Mouse (Mus musculus): ENCODE results near the gene Cdsn.

- TF ChIP-seq CTCF (IDR thresholded peaks at IDR 0.05; ENCODE audit: low read depth) (no peak), EP300 (IDR thresholded peaks at IDR 0.05; ENCODE audit: low read depth) (no peak)
Observed at GRCm38 (mm10) chr17:35550143-35550494, 1.8 kb upstream of the Cdsn start.

Measured in liver, postnatal 0 days (tissue).